Mouse (Mus musculus) adrenal gland, postnatal 25 days (tissue): ENCODE results near the gene Maged1. TPM values are rescaled to one million over a fixed set of nuclear protein-coding genes. Genes with fewer than 3 reads are reported as not detected.
A peak's percentile ranks its signal among the peaks of the same experiment; 100 is the strongest.

ENCODE experiments used
- DNase-seq: peaks from one replicate; pipeline ENCODE4 v3.0.0; 2021; ENCODE audit warnings: mixed read lengths
- long read RNA-seq: library from polyadenylated mRNA; stranded (forward); transcript quantifications from one replicate; pipeline ENCODE4 v2.0.0, GENCODE M21; 2021
- total RNA-seq: library from RNA; stranded (reverse); gene quantifications from 2 replicates; pipeline ENCODE4 v1.2.3, GENCODE M21; 2021

Maged1 gene
- total RNA-seq, result 235 and 250 TPM in 2 replicates
- long read RNA-seq, transcript Maged1-201 (13 exons, 2,821 nt), result major isoform, 223 of 336 reads
- long read RNA-seq, transcript Maged1-207 (12 exons, 2,884 nt), result minor isoform, 13 of 336 reads
- long read RNA-seq, partial matches to known transcripts, result 90 of 336 reads
- long read RNA-seq, other reads (novel, unspliced or antisense), result 10 of 336 reads

- DNase-seq, result peak; percentile 87
Observed at GRCm38 (mm10) chrX:94541918-94542355, at the start of gene Maged1. Gene Maged1 (minus strand): TSS chrX:94542143.

GRCm38 (mm10) chrX:94580251-94580650 is 38.3 kb upstream of the Maged1 start:
- DNase-seq, result no peak

DNA sequence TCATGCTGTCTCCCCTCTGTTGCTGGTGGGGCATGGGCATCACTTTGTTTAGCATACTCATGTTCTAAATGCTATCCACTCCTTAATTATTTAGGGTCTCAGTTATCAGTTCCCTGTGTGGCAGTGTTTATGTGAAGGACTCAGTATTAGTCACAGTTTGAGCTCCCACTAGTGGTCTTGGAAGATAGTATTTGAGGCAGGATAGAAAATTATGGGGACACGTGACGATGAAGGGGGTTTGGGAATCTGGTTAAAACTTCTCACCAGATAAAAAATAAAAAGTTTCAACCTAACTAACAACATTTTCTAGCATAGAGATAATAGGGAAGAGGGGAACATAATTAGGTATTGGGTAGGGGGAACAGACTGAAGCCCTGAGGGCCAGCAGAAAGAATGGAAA is 22.8 kb upstream of the Maged1 start:
- no peak for DNase-seq

- no peak for DNase-seq
Observed at GRCm38 (mm10) chrX:94562392-94562791, 20.4 kb upstream of the Maged1 start.

- no peak for DNase-seq
Observed at GRCm38 (mm10) chrX:94548227-94548626, 6.3 kb upstream of the Maged1 start.

GRCm38 (mm10) chrX:94545941-94546340 is 4.0 kb upstream of the Maged1 start:
- no peak for DNase-seq

DNA sequence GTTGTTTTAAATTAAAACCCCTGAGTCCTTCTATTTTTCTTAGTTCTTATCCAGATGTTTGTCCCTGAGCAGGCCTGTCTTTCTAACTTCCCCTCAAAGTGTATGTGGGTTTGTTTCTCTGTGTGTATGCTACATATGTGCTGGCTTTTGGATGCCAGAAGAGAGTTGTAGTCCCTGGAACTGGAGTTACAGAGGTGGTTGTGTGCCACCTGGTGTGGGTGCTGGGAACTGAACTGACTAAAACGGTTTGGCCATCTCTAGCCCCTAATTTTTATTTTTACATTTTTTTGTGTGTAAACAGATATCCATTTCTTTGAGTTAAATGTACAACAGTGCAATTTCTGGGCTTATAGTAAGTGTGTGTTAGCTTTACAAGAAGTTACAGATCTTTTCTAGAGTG is 3.0 kb upstream of the Maged1 start:
- no peak for DNase-seq

- no peak for DNase-seq
Observed at GRCm38 (mm10) chrX:94542536-94542935, 593 bp upstream of the Maged1 start.

DNA sequence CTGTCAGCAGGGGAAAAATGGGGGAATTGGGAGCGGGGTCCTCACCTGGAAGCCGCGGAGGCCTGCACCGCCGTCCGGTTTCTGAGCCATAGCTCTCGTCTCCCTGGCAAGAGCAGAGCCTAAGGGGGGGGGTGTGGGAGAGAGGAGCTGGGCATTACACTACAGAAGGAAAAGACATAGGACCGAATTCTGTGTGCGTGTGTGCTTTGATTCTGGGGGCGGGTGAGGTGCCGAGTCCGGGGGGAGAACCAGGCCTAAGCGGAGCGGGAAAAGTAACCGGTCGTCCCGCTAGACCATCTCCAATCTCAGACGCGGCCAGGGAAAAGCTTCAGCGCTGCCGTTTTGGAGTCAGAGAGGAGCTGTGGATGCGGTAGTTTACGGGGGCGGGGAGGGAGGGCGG is 737 bp downstream of the Maged1 start:
- no peak for DNase-seq

GRCm38 (mm10) chrX:94540341-94541201 is 1.4 kb downstream of the Maged1 start:
- peak; percentile 66 for DNase-seq

DNA sequence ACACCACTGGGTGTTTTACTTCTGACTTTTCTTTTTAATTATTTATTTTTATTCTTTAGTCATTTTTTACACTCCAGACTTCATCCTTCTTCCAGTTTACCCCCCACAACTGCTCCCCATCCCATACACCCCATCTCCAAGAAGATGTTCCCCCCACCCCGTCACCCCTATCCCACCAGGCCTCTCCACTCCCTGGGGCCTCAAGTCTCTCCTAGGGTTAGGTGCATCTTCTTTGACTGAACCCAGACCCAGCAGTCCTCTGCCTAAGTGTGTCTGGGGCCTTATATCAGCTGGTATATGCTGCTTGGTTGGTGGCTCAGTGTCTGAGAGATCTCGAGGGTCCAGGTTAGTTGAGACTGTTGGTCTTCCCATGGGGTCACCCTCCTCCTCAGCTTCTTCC is 7.6 kb downstream of the Maged1 start:
- DNase-seq, result no peak

- DNase-seq, result no peak
Observed at GRCm38 (mm10) chrX:94530301-94530700, 11.6 kb downstream of the Maged1 start.

DNA sequence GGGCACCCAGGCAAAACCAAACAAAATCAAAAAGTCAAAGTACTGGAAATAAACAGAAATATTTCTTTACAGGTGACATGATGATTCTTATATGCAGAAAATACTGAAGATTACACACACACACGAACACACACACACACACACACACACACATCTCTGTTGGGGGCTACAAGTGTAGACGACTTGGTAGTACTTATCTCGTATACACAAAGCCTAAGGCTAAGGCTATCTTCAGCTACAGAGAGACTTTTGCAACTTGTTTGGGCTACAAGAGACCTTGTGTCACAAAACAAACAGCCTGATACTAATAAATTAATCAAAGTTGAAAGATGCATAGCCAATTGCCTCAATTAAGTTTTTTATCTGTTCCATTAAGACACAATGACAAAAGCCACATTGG is 19.8 kb downstream of the Maged1 start:
- DNase-seq, result no peak

DNA sequence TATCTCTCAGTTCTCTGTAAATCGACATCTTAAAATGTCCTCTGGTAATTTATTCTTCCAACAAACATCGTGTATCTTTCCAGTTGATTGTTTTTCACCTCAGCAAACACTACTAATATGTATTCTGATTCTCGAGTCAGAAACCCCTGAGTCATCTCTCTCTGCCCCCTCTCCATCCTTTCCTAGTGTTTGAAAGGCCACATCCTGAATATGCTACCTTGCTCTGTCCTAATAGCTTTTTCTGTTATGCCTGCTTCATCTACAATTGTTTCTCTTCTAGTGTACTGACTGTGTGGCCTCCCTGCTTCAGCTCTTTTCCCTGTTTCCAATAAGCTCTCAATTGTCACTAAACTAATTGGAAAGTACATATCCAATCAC is 33.5 kb downstream of the Maged1 start:
- DNase-seq, result no peak

- peak; percentile 1 for DNase-seq
Observed at GRCm38 (mm10) chrX:94507698-94508441, 34.1 kb downstream of the Maged1 start.

- DNase-seq, result no peak
Observed at GRCm38 (mm10) chrX:94486001-94486792, 55.7 kb downstream of the Maged1 start.

Other genes with a start within 250 kb of the Maged1 start
- not detected in 2 replicates for gene Fam90a1b, start 175.4 kb downstream of the Maged1 start, total RNA-seq
- 45.8 and 49.6 TPM in 2 replicates for gene Apoo, start 175.0 kb downstream of the Maged1 start, total RNA-seq
- gene Gspt2, start 93.9 kb upstream of the Maged1 start, total RNA-seq, result 10.6 and 13.3 TPM in 2 replicates
- gene Zxdb, start 182.4 kb upstream of the Maged1 start, total RNA-seq, result 13.8 and 14.6 TPM in 2 replicates